Mouse (Mus musculus) megakaryocyte-erythroid progenitor cell, adult 5-6 weeks (primary cell): ENCODE results near the gene Pole3. TPM values are rescaled to one million over a fixed set of nuclear protein-coding genes. Genes with fewer than 3 reads are reported as not detected.

Experiments
- ATAC-seq: replicated peaks from 2 replicates; pipeline ENCODE4 v1.8.0; 2016; ENCODE audit warnings: mild to moderate bottlenecking, inconsistent platforms; ENCODE audit not compliant: severe bottlenecking, poor library complexity, low FRiP score, low TSS enrichment
- total RNA-seq, 2 experiments: library from RNA; stranded (forward) in 1 of 2; stranded (reverse) in 1 of 2; fragments of 200-1000, 215-1000 nt in 1 of 2; fragments of >200 nt in 1 of 2; fragmentation: Nextera tagmentation in 1 of 2; gene quantifications; 2 replicates each; pipeline ENCODE4 v1.2.3; 2014 to 2017

Gene Pole3
- total RNA-seq, 2 experiments from 2014 or later, result 122 to 144 TPM

DNA sequence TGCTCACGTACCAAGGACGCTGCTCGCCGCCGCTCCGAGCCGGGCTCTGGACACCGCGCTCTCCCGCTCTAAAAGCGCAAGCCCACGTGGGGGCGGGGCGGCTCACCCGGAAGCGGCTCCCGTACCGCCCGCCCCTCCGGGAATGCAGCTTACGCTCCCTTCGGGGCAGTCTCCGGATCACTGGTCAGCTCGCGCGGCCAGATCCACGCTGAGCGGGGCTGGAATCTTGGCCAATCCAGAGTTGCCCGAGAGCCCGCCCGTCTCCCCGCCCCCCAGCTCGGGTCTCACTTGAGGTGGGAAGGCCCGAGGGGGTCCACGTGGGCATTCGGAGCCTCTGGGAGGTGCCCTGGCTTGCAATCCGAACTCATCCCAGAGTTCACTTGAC lies 5.0 kb downstream of the Pole3 start, which contains the start of gene Alad:
Alad (minus strand) TSS at position 70 of the 385 bp plus-strand sequence.
- 0 out of 2 replicates have a peak, but pooled peaks have one; percentile 9 for ATAC-seq

GRCm38 (mm10) chr4:62519122-62519848 lies 5.6 kb downstream of the Pole3 start:
- 0 out of 2 replicates have a peak, but pooled peaks have one; percentile 3 for ATAC-seq

- no peak for ATAC-seq
Observed at GRCm38 (mm10) chr4:62518416-62519121, 6.3 kb downstream of the Pole3 start.

DNA sequence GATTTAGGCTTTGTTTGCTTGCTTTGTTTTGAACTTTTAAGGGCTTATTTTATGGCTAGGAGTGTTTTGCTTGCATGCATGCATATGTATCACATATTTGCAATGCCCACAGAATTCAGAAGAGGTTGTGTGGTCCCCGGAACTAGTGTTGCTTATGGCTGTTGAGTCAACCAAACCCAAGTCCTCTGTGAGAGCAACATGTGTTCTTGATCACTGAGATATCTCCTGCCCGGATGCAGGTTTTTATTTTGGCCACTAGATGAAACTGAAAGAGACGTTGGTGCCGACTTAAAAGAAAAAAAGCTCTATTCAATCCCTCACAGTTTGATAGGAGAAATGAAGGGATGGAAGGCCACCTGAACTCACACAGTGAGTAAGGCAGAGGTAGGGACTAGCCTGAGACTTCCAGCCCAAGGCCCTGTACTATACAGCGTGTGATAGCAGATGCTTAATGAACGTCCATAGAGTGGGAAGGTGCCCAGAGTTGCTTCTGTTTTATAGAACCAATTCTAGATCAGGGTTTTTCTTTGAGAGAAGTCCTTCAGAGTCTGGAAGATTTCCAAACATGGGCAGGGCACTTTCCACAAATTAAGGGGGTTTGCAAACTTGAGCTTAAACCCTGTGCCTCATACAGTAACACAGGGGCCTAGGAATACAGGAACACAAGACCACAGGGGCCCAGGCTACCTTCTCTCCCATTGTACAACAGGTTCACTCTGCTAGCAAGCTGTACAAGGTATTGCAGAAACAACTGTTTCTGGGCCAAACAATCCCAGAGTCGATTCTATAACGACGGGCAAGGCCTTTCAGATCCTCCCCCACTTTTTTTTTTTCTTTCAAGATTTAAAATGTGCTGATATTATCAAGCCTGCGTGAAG lies 7.1 kb downstream of the Pole3 start:
- ATAC-seq, result no peak

DNA sequence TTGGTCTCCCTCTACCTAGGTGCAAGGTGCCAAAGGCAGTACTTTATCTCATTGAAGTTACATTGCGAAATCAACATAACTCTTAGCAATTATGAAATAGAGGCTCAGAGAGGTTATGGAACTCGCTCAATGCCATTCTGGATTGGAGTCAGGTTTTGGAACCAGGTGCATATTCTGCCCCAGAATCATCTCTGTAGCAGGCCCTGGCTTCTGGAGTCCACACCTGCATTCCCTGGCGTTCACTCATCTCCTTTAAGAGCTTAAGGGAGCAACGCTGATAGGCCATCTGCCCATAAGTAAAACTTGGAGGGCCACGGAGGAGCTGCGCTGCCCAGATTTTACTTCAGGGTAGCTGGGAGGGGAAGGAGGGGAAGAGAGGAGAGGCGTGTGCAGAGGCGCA lies 7.8 kb downstream of the Pole3 start:
- ATAC-seq, result peak; percentile 18

DNA sequence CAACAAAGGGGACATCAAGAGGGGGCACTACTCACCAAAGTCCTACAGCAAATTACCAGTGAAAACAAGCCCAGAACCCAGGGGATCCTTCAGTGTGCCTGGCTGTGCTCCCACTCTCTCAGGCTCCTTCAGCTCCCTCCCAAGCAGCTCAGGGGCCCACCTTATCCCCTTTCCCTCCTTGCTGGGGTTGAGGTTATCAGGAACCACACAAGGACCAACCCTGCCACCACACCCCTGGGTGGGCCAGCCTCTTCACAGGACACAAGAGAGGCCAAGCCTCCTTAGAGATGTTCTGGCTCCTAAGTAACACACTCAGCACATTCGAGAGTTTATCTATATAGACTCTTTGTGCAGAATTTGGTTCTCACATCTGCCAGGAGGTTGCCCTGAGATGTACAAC lies 8.3 kb downstream of the Pole3 start:
- peak; percentile 80 for ATAC-seq

DNA sequence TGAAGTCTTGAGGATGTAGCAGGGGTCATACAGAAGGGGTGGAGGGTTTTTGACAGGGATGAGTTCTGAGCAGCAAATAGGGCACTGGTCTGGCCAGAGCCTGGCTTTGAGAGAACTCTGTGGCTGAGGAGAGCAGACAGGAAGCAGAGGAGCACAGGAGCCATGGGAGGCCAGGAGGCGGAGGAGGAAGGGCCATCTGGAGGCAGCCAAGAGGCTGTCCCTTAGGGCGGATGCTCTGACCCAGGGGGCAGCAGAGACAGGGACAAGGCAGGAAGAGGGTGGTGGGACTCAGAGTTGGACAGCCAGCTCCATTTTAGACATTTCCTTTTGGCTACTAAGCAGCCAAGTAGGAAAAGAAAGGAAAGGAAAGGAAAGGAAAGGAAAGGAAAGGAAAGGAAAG lies 8.8 kb downstream of the Pole3 start:
- no peak for ATAC-seq

- ATAC-seq, result peak; percentile 34
Observed at GRCm38 (mm10) chr4:62515490-62515889, 9.4 kb downstream of the Pole3 start.

- ATAC-seq, result no peak
Observed at GRCm38 (mm10) chr4:62514995-62515394, 9.9 kb downstream of the Pole3 start.

DNA sequence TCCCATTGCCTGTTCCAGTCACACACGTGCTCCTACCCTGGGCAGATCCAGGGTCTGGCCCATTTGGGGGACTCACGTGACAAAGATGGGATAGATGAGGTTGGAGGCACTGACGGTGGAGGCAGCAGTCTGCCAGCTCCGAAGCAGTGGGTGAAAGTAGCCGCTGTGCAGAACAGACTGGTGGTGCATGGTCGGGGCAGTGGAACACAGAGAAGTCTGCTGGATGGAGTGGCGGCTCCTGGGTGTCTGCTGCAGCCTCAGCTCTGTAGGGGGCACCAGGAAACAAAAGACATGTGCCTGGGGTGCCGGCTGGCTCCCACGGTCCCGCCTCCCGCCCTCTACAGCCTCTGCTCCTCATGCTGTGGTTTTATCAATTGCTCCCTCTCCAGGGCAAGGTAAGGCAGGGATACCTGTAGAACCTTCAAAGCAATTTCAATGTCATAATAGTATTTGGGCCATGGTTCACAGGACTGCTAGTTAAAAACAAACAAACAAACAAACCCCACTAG lies 10.8 kb downstream of the Pole3 start:
- ATAC-seq, result no peak

- no peak for ATAC-seq
Observed at GRCm38 (mm10) chr4:62509946-62510345, 14.9 kb downstream of the Pole3 start.

DNA sequence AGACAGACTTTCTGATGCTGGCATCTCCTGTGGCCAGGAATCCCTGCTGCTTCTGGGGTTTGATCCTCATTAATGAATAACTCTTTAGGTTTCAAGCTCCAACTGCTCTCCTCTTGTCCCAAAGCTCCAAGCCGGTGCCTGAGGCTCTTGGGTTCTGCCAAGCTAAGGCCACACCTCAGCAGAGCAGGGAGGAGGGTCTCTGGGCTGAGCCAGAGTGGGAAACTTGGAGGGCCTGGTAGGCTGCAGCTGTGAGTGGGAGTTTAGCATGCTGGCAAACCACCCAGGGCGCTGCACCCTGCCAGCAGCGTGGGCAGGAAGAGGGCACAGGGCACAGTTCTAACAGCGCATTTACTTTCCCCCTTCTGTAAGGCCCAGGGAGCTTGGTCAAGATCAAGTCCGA lies 16.0 kb downstream of the Pole3 start:
- ATAC-seq, result no peak

DNA sequence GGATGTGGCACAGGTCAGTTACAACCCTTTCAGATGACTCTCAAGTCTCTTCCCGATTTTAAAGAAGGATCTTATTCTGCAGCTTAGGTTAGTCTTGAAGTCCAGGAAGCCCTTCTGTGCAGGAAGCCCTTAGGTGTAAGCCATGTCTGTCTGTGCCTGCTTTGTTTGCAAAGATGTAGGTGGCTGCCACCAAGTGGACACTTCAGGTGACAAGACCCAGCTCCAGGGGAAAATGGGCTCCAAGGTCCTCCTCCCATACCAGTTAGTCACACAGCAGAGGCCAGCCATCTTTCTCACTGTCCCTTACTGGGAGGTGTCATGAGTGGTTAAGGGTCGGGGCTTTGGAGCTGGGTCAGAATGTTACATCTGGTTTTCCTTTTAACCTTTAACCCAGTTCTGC lies 18.1 kb downstream of the Pole3 start:
- peak; percentile 7; the same call in 1 of the 2 replicates for ATAC-seq

GRCm38 (mm10) chr4:62505991-62506390 lies 18.9 kb downstream of the Pole3 start:
- no peak for ATAC-seq

DNA sequence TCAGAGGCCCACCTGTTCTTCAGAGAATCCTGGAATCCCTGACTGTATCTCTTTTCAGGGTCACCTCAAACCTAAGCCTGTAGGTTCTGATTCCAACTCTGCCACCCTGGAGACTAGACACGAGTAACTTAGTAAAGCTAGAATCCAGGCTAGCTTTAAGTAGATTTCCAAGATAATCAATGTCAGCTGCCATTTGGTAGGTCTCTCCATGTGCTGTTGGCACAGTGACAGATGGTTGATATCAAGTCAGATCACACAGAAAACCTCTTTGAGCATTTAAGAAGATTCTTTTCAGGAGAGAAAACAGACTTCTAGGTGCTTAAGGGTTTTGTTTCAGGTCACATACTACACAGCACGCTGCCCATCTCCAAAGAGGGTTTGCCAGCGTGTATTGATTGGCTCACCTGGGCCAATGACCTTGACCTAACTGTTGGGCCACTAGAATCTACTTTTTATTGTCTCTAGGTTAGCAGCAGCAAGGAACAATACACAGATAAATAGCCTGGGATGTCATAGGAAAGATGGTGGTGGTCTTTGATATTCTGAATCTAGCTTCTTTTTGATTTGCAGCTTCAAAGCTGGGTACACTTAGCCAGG lies 21.4 kb downstream of the Pole3 start, which contains the start of gene Hdhd3:
Hdhd3 (minus strand) TSS at position 94 of the 597 bp plus-strand sequence.
- ATAC-seq, result no peak

GRCm38 (mm10) chr4:62502969-62503368 lies 21.9 kb downstream of the Pole3 start:
- ATAC-seq, result no peak

DNA sequence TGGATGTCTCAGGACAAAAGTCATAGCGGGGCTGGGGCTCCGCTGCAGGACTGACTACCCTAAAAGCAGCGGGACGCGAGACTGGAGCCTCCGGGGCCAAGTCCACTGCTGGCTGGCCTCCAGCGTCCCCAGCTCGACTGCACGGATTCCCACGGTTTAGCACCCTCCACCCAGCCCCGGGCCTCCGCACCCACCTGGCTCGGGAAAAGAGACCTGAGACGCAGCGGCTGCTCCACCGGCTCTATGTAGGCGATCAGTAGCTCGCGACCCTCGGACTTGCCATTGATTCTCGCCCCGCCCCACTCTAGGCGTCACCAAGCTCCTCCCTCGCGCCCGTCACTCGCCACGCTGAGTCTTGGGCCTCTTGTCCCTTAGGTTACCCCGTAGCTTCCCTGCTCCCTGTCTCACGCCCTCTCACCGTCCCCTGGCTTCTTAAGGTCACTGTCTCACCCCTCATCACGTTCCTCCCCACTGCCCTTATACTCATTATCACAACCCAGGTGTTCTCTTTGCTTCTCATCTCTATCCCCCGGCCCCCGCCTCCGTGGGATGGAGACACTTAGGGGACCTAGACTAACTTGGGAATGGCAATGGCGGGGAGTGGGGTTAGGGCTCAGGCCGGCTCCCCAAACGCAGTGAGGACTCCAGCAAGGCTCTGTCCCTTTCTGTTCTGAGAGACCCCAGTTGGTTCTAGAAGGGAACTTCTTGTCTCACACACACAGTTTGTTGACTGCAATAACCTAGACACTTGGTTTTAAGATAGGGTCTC lies 22.7 kb downstream of the Pole3 start:
- ATAC-seq, result peak; percentile 92

DNA sequence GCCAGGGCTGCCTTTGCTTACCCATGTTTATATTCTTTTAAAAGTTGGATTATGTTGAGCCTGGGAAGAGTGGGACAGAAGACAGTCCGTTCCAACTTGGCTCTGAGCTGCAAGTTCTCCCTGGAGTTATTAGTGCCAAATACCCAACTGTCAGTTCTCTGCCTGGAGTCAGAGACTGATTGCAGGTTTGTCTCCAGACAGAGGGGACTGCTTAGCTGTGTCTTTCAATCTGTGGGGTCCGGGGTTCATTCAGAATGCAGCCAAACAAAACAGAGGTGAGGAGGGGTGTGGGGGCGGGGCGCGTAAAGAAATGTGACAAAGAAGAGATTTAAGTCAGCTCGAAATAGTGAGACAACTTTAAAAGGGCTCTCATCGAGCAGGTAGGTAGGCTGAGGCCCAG lies 23.3 kb downstream of the Pole3 start:
- ATAC-seq, result no peak; the same call in 1 of the 2 replicates

DNA sequence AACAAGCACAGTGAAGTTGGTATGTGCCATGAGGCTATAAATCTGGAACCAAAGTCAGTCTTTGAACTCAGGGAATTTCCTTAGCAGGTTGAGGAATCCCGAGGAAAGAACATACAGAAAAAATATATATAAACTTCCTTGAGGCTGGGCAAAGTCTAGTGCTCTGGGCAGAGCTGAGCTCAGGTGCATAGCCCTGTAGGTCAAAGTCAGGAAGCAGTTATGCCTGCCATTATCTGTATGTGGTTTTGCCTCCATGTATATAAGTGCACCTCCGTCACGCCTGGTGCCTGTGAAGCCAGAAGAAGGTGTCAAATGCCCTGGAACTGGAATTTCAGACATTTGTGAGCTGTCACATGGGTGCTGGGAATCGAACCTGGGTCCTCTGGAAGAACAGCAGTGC lies 24.1 kb downstream of the Pole3 start:
- no peak for ATAC-seq
